Mouse (Mus musculus): ENCODE measurements around the gene Fggy. TPM values are rescaled to one million over a fixed set of nuclear protein-coding genes. Genes with fewer than 3 reads are reported as not detected.

Gene Fggy
- total and polyA plus RNA-seq, 2 experiments from 2014 or later: 2.7 to 3.9 TPM

DNA sequence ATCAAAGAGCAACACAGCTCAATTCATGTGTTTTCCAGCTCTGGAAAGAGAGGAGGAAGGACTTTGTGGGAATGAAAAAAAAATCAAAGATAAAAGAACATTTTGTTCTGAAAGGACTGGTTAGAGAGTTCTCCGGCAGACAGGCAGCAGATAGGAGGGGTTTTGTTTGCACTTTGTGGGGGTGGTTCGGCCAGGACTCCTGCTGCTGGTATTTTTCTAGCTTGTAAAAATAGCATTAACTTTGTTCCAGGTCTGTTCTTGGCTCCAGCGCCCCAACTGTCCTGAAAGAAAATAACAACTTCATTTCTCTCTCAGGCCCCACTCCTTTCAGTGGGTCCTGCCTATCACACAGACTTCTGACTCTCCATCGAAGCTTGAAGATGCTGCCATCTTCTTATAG, 185.7 kb downstream of the Fggy start:
- H3K27ac ChIP-seq (ENCODE audit: low read depth): peak overlapping the region; percentile 55

DNA sequence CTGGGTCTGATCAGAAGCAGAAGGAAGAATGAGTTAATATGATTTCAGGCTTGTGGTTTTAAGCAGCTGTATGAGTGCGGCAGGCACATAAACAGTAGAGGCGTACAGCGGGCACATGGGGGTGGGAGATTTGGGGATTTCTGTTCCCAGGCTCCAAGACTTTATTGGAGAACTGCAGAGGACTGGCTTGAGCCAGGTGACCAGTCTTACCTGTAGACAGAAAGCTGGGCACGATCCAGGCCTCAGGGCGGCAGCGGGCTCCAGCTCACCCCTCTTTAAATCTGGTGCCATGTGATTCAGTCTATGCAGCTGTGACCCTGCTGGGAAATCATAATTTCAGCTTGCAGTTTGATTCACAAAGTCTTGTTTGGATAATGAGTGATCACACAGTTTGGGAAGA, 189.6 kb downstream of the Fggy start:
- 92% methylated on average over 6 of the region's 6 CpGs for WGBS
- Histone ChIP-seq H3K4me1 (ENCODE audit: control insufficient read depth, insufficient read depth) (peaks cover 23% of the 10 kb centered on the region), H3K36me3 (replicated peaks; ENCODE audit: control insufficient read depth, insufficient read depth, low read length) (no peaks in the 10 kb centered on the region), H3K27ac (ENCODE audit: low read depth) (no peak overlapping the region), H3K9ac (replicated peaks; ENCODE audit: low read depth, low read length) (no peak overlapping the region), H3K9me3 (replicated peaks; ENCODE audit: control insufficient read depth, low read length) (no peaks in the 10 kb centered on the region), H3K4me2 (ENCODE audit: low read depth, low read length) (no peak overlapping the region), H3K4me3 (ENCODE audit: low read depth, low read length) (no peak overlapping the region), H3K27me3 (ENCODE audit: control insufficient read depth, insufficient read depth, low read length) (no peaks in the 10 kb centered on the region)
- DNase-seq (ENCODE audit: low spot score) (no peak), ATAC-seq (ENCODE audit: insufficient read depth, low read depth) (no peak)
- no peak for TF ChIP-seq CTCF (IDR thresholded peaks at IDR 0.05; ENCODE audit: low read depth)
- no peak for TF ChIP-seq EP300 (IDR thresholded peaks at IDR 0.05; ENCODE audit: low read depth)

More for the DNA sequence above, 185.7 kb downstream of the Fggy start:
- H3K27me3 ChIP-seq (ENCODE audit: control insufficient read depth, insufficient read depth, low read length): no peaks in the 10 kb centered on the region
- no peaks in the 10 kb centered on the region for H3K36me3 ChIP-seq (replicated peaks; ENCODE audit: control insufficient read depth, insufficient read depth, low read length)
- H3K4me1 ChIP-seq (ENCODE audit: control insufficient read depth, insufficient read depth): peaks cover 19% of the 10 kb centered on the region; the same call in 1 of the 2 replicates
- H3K4me3 ChIP-seq (ENCODE audit: low read depth, low read length): no peak overlapping the region
- TF ChIP-seq EP300 (IDR thresholded peaks at IDR 0.05; ENCODE audit: low read depth) (no peak), CTCF (IDR thresholded peaks at IDR 0.05; ENCODE audit: low read depth) (0 out of 2 replicates have a peak, but pooled peaks have one; percentile 6)
- WGBS: 10% methylated on average over 4 of the region's 4 CpGs
- H3K9ac ChIP-seq (replicated peaks; ENCODE audit: low read depth, low read length): no peak overlapping the region
- DNase-seq (ENCODE audit: low spot score) (peak; percentile 78), ATAC-seq (ENCODE audit: insufficient read depth, low read depth) (peak; percentile 57; the same call in 1 of the 2 replicates)
- no peaks in the 10 kb centered on the region for H3K9me3 ChIP-seq (replicated peaks; ENCODE audit: control insufficient read depth, low read length)
- H3K4me2 ChIP-seq (ENCODE audit: low read depth, low read length): no peak overlapping the region

DNA sequence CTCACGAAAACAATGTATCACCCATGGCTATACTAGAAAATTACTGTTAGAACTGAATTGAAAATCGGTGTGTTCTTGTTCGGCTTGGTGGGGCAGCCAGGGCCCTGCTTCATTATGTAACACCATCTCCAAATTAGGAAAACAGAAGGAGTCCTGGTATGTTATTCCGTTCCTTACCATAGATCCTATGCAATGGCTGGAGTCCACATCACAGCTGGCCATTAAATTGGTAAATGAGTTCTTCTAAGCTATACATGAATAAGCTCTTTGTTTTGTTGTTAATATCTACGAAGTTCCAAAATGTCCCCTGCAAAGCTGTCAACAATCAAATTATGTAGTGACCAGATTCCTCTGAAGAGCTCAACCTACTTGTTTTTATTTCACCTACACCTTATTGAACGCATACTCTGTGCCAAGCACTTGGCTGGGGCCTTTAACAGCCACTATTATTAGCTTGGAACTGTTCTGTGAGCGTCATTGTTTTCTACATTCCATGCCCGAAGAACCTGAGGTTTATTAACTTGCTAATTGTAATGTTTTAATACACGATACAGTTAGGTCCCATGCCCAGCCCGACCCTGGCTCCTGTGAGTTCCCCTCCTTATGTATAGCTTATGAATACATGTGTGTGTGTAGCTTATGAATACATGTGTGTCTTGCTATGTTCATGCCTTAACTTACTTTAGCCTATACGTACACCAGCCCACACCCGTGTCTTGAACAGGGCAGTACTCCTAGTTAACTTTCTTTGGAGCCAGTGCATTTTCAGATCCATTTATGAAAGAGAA, 190.3 kb downstream of the Fggy start:
- H3K9me3 ChIP-seq (replicated peaks; ENCODE audit: control insufficient read depth, low read length): no peaks in the 10 kb centered on the region
- no peak overlapping the region for H3K9ac ChIP-seq (replicated peaks; ENCODE audit: low read depth, low read length)
- DNase-seq (ENCODE audit: low spot score) (no peak), ATAC-seq (ENCODE audit: insufficient read depth, low read depth) (no peak)
- H3K36me3 ChIP-seq (replicated peaks; ENCODE audit: control insufficient read depth, insufficient read depth, low read length): no peaks in the 10 kb centered on the region
- H3K4me3 ChIP-seq (ENCODE audit: low read depth, low read length): no peak overlapping the region
- peaks cover 21% of the 10 kb centered on the region for H3K4me1 ChIP-seq (ENCODE audit: control insufficient read depth, insufficient read depth)
- TF ChIP-seq EP300 (IDR thresholded peaks at IDR 0.05; ENCODE audit: low read depth) (no peak), CTCF (IDR thresholded peaks at IDR 0.05; ENCODE audit: low read depth) (no peak)
- no peak overlapping the region for H3K27ac ChIP-seq (ENCODE audit: low read depth)
- no peak overlapping the region for H3K4me2 ChIP-seq (ENCODE audit: low read depth, low read length)
- WGBS: 67% methylated on average over 12 of the region's 12 CpGs
- no peaks in the 10 kb centered on the region for H3K27me3 ChIP-seq (ENCODE audit: control insufficient read depth, insufficient read depth, low read length)

DNA sequence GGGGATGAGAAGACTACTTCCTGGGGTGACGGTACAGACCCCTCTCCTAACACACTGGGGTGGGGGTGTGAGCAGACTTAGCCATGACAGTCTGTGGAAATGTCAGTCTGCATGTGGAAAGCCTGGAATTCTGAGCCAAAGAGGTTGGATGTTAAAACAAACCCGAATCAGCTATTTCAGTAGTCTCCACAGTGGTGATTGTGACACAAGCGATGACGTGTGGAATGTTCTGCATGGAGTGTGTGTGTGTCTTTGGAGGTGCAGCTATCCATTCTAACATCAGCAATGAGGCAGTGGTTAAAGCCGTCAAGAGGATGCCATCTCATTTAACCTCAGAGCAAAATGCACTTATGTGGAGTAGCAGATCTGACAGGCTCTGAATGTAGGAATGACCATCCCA, 192.9 kb downstream of the Fggy start:
- no peak for DNase-seq (ENCODE audit: low spot score)
- Histone ChIP-seq H3K27me3 (ENCODE audit: control insufficient read depth, insufficient read depth, low read length) (no peaks in the 10 kb centered on the region), H3K4me3 (ENCODE audit: low read depth, low read length) (no peak overlapping the region), H3K4me1 (ENCODE audit: control insufficient read depth, insufficient read depth) (peaks cover 17% of the 10 kb centered on the region), H3K9me3 (replicated peaks; ENCODE audit: control insufficient read depth, low read length) (no peaks in the 10 kb centered on the region), H3K4me2 (ENCODE audit: low read depth, low read length) (no peak overlapping the region), H3K36me3 (replicated peaks; ENCODE audit: control insufficient read depth, insufficient read depth, low read length) (no peaks in the 10 kb centered on the region), H3K9ac (replicated peaks; ENCODE audit: low read depth, low read length) (no peak overlapping the region), H3K27ac (ENCODE audit: low read depth) (no peak overlapping the region)
- WGBS: 34% methylated on average over 5 of the region's 5 CpGs
- ATAC-seq (ENCODE audit: insufficient read depth, low read depth): peak; percentile 51; the same call in 1 of the 2 replicates
- TF ChIP-seq CTCF (IDR thresholded peaks at IDR 0.05; ENCODE audit: low read depth): no peak
- no peak for TF ChIP-seq EP300 (IDR thresholded peaks at IDR 0.05; ENCODE audit: low read depth)

DNA sequence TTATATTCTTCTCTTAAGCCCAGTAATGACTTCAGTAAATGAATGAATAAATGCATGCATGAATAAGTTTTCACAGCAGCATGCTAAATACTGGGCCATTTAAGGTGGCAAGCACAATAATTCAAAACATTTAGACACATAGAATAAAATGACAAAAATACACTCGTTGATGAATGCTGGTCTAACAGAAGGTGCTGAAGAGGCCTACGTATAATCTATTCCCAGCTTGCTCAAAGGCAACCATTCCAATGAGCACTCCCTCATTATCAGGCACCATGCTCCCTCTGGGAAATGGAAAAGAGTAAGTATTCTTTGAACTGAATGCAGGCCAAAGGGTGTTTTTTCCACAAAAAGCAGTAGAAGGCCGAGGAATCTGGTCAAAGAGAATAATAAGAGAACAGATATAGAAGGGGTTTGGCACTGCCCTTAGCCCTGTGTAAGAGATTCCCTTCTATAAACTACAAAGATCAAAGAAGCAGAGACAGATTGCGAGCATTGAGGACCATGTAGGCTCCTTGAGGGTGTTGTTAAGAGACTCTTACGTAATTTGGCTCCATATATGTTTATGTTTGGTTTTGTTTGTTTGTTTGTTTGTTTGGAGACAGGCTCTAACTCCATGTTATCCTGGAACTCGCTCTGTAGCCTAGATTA, 195.4 kb downstream of the Fggy start:
- H3K36me3 ChIP-seq (replicated peaks; ENCODE audit: control insufficient read depth, insufficient read depth, low read length): no peaks in the 10 kb centered on the region
- no peak overlapping the region for H3K9ac ChIP-seq (replicated peaks; ENCODE audit: low read depth, low read length)
- H3K4me3 ChIP-seq (ENCODE audit: low read depth, low read length): no peak overlapping the region
- ATAC-seq (ENCODE audit: insufficient read depth, low read depth) (no peak), DNase-seq (ENCODE audit: low spot score) (no peak)
- H3K4me1 ChIP-seq (ENCODE audit: control insufficient read depth, insufficient read depth): peaks cover 13% of the 10 kb centered on the region
- no peak overlapping the region for H3K4me2 ChIP-seq (ENCODE audit: low read depth, low read length)
- H3K9me3 ChIP-seq (replicated peaks; ENCODE audit: control insufficient read depth, low read length): no peaks in the 10 kb centered on the region
- WGBS: 79% methylated on average over 6 of the region's 6 CpGs
- no peak for TF ChIP-seq EP300 (IDR thresholded peaks at IDR 0.05; ENCODE audit: low read depth)
- TF ChIP-seq CTCF (IDR thresholded peaks at IDR 0.05; ENCODE audit: low read depth): no peak
- no peaks in the 10 kb centered on the region for H3K27me3 ChIP-seq (ENCODE audit: control insufficient read depth, insufficient read depth, low read length)
- no peak overlapping the region for H3K27ac ChIP-seq (ENCODE audit: low read depth)
